Mouse (Mus musculus): ENCODE data around the gene Car10.

Gene Car10

DNA sequence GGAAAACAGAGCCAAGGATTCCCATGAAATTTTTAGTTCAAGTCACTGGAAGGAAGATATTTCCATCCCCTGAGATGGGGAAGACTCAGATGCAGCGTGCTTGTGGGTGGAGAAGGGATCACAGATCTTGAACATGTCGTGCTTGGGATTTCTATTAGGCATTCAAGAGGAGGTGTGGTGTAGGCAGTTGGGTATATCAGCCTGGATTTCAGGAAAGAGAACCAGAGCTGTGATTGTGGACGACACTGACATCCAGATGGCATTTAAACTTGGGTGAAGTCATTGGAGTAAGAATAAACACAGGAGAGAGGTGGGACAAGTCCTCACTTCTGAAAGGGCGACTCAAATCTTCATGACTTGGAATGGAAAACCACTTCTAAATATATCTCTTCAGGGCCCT, 490.0 kb downstream of the Car10 start:
- DNase-seq = no peak

DNA sequence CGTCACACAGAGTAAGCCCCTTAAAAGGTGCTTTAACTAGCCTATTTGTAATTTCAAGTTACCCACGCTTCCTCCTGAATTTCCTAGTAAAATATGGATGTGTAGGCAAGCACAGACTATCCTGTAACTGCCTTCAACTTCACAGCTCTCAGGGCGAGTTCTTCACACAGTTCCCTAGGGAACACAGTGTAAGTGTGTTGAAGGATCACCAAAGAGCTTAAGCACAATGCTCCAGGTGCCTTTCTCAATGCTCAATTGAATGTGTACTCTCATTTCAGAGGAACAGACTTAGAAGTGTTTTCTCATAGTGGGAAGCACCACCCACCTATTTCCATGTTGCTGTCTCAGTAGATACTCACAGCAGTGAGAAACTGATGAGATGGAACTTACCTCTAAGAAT, 492.8 kb downstream of the Car10 start:
- no peak for DNase-seq

DNA sequence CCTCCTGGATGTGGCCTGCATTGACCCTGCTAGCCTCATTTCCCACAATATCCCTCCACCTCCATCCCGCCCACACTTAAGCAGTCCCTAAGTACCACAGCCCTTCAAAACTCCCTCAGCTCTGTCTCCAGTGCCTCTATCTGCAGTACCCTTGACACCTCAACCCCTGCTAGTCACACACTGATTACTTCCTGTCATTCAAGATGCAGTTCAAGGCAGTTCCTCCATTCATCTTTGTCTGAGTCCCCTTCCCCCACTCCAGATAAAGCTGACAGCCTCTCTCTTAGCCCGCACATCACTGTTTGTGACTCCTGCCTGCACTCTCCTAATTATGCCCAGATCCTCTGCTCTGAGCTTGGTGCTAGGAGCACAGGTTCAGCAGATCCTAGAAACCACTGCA, 496.2 kb downstream of the Car10 start:
- DNase-seq = no peak

DNA sequence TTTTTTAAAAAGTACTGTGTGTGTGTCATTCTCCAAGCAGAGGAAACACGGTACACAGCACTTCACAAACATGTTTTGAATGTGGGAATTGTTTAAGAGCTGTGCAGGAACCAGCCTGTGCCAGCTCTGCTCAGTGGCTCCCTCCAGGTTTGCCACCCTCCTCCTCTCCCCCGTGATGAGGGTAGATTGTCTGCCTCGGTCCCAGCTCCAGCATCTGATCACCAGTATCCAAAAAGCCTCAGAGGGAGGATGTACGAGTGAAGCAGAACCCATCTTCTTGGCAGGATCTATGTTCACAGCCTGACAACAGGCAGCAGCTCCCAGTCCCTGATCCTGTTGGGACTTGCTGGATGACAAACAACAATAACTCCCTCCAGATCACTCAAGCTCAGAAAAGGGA, 500.3 kb downstream of the Car10 start:
- DNase-seq = no peak

DNA sequence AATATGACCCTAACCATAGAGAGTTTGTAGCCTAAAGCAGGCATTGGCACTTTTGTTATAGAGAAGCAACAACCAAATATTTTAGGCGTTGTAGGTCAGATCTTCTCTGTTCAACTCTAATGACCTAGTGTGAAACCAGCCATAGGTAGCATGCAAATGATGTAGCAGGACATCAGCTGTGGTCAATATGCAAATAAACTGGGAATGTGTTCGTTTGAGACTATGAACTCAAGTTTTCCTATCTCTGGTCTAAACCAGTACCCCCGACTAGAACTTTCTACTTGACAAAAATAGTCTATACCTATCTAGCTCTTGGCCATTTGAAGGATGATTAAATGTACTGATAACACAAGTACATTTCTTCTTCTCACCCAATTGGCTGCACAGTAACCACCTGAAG, 501.9 kb downstream of the Car10 start:
- no peak for DNase-seq

DNA sequence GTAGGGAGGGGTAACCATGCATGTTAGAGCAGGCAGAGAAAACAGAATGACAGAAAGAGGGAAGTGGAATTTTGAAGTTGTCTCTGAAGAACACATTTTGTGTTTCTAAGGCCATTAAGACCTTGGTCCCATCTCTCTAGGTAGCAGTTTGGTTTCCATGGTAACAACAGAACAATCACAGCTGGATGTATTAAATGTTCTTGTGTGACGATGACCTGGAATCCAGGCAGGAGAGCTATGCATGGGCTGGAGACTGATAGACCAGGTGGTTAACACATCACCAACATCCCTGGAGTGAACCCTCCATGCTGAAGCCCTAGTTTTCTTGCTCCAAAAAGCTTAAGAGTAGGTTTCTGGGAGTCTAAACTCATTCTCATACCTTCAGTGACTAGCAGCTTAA, 505.7 kb downstream of the Car10 start:
- DNase-seq = no peak

DNA sequence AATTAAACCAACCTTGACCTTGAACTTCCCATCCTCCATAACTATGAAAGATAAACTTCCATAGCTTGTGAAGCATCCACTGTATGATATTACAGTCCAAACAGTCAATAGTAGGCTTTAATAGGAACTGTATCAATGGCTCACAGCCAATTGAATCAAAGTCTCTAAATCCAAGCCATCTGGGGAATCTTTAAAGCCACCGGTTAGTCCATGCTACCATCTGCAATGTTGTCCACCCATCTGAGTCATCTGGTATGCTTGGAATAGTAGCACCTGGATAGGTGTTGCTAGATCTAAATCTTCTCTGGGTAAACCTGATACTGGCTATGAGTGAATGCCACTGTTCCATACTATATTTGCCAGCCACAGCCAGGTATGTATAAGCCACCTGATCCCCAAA, 509.3 kb downstream of the Car10 start:
- peak; percentile 33 to 37 for DNase-seq

DNA sequence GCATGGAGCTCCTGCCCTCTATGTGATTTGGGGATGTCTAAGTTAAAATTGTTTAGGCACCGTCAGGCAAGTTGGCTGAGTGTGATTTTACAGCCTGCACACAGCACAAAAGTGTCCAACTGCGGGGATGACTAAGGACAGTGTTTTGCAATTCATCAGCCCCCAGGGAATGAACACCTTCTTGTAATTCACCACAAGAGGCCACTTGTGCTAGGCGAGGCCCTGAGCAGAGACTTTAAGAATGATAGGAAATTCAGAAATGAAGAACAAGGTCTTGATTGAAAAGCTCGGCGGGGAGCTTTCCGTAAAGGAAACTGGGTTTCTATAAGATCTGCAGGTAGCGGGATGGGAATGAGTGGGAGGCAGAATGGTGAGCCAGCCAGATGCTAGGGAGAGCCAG, 510.9 kb downstream of the Car10 start:
- no peak for DNase-seq

DNA sequence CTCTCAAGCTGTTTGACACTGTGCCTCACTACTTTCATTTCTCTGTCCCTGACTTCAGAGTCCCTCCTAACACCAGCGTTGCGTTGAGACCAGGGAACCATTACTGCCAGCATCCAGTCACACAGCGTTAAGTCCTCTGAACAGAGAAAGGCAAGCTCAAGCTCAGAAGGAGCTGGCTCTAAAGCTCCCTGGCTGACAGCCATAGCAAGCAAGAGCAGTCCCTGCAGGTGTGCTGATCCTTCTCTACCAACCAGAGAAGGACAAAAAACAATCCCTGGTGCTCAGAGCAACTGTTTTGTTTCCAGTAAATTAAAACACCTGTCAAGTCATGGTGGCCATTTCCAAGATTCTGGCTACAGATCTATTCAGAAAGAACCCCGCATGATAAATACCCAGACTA, 514.2 kb downstream of the Car10 start:
- DNase-seq = peak; percentile 65 to 79

DNA sequence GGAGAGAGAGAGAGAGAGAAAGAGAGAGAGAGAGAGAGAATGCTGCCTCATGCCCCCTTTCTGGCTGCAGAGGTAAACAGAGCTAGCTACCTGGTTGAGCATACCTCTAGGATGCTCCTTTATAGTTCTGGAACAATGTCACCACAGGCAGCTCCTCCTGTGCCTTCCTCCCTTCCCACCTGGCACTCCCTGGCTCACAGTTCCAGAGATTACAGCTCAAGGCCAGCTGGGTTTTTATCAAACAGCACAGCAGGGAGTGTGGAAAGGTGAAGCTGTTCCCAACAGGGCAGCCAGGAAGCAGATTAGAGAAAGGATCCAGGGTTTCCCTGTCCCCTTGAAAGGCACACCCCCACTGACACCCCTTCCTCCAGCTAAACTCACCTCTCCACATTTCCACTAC, 517.0 kb downstream of the Car10 start:
- peak; percentile 37 to 41 for DNase-seq

DNA sequence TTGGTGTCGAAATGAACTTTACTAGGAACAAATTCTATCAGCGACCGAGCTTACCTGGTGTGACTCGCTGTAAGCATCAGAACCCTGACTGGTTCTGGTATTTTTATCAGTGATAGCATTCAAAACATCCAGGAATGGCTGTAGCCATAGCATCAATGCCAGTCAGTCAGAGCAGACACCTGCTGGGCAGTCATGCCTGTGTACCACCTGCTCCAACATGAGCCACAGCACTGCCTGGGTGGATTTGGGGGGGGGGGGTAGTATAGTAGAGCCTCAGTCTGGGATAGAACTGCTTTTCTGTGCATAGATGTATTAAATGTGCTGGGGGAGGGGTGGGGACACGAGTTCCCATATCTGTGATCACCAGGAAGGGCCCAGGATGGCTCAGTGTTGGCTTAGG, 525.8 kb downstream of the Car10 start:
- peak; percentile 55 to 71 for DNase-seq

DNA sequence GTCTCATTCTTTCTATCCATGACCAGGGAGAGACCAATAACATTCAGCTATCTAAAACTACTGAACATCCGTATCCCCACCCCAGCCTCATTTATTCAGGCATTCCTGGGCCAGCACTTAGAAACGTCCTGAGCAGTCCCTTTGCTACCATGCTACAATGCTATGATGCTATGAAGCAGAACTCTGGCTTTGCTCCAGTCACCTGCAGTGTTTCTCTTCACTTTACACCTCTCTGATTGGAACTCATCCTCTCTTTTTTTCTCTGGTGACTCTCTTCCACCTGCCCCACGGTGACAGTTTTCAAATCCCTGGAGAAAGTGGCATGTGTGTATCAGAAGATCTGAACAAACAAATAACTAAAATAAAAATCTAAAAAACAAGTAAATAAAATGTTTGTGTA, 541.6 kb downstream of the Car10 start:
- peak; percentile 55 to 67 for DNase-seq

DNA sequence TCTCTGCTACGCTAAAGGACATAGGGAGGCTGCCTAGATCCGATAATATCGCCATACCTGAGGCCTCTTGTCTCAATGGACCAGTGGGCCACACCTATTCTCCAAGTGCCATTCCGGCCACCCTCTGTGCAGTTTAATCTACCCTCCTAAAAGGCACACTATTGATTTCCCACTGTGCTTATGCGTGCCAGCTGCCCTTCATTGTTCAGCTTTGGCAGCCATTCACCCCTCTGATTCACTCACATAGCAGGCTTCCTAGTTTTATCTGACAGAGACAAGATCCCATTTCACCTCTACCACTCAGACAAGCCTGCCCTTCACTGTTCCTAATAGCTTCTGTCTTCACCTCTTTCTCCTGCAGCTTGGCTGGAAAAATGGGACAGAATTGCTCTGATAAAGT, 543.1 kb downstream of the Car10 start:
- DNase-seq = peak; percentile 29 to 45

DNA sequence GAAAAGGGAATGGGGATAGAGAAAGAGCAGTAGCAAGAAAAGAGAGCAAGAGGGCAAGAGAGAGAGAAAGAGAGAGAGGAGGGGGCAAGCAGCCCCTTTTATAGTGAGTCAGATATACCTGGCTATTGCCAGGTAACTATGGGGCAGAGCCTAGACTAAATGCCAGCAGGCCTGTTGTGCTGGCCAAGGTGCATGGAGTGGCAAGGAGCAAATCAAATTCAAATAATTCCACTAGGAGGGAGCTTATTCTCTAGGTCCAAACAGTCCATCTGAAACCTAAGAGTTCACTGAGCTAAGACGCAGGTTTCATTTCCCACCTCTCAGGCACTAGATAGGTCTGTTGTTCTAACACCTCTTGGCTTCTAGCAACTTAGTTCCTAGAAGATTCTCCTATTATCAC, 544.5 kb downstream of the Car10 start:
- peak; percentile 37 to 51 for DNase-seq

DNA sequence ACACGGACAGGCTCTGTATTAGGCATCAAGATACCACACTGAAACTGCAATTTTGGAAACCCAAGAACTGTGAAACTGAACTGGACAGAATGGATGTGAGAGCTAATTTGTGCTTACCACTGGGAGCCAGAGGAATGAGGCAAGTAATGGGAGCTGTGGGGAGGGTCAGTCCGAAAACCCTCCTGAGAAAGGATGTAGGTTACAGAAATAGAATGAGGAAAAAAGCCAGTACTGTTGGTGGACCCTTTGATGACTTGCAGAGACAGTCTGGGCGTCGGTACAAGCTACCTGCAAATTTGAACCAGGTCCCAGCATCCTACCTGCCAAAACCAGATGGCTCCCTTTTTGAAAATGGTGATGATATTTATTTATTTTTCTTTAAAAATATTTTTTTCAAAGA, 545.2 kb downstream of the Car10 start:
- DNase-seq = peak; percentile 72 to 73

DNA sequence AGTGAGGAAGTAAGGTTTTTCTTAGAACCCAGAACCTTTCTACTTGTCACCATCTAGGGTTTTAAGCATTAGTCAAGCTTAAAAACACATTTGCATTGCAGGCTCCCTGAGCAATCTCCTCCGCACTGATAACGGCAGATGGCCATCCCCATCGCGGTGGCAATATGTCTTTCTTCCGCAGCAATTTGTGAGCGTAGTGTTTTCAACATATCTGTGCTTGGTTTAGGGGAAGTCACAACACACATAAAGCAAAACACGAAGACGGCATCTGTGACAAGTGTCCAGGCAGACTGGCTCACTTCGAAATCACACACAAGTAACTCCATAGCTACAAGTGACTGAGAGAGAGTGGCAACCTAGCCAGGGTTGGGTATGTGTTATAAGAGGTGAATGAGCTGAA, 545.6 kb downstream of the Car10 start:
- DNase-seq = peak; percentile 66 to 68

DNA sequence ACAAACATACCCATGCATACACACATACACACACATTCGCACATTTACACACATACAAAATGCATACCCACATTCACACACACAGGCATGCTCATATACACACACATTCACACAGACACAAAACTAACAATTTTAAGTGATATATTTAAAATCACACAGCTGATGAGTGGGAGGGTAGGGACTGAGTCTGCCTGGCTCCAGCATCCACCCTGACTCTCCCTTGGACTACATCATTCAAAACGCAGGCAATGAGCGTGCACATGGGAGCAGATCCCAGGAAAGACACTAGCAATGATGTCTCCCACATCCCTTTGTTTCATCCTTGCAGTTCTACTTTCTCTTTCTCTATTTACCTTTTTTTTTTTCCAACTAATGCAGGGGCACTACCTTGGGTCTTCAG, 548.4 kb downstream of the Car10 start:
- DNase-seq = no peak

Data from cerebellum, postnatal 10 days (tissue).